Mouse (Mus musculus) heart, embryonic 11.5 days (tissue): ENCODE results near the gene Lrrc4. TPM values are rescaled to one million over a fixed set of nuclear protein-coding genes. Genes with fewer than 3 reads are reported as not detected.

ENCODE experiments used
- ATAC-seq: fragments of 200-750 bp; cut with Nextera tagmentation; replicated peaks from 2 replicates; pipeline ENCODE4 v1.8.0; 2017; ENCODE audit warnings: moderate library complexity; ENCODE audit not compliant: insufficient number of reproducible peaks, low FRiP score, low TSS enrichment
- H3K27ac ChIP-seq: fragments of 300-500 bp; sonication (generic); 2 replicates; pipeline ENCODE4 v1.5.1; 2014; ENCODE audit warnings: mild to moderate bottlenecking, low read depth, low read length
- H3K27me3 ChIP-seq: fragments of 300-500 bp; sonication (generic); 2 replicates; pipeline ENCODE4 v1.6.1; 2014; ENCODE audit warnings: mild to moderate bottlenecking, low read length, mixed read lengths; ENCODE audit not compliant: control insufficient read depth, insufficient read depth
- H3K36me3 ChIP-seq: fragments of 300-500 bp; sonication (generic); 2 replicates; pipeline ENCODE4 v1.6.1; 2014; ENCODE audit warnings: mild to moderate bottlenecking, low read length, moderate library complexity, mixed read lengths; ENCODE audit not compliant: control insufficient read depth, insufficient read depth
- H3K4me1 ChIP-seq: fragments of 300-500 bp; sonication (generic); 2 replicates; pipeline ENCODE4 v1.6.1; 2014; ENCODE audit warnings: low read length; ENCODE audit not compliant: control insufficient read depth, insufficient read depth
- H3K4me2 ChIP-seq: fragments of 300-500 bp; sonication (generic); 2 replicates; pipeline ENCODE4 v1.6.1; 2014; ENCODE audit warnings: mild to moderate bottlenecking, moderate library complexity
- H3K4me3 ChIP-seq: fragments of 300-500 bp; sonication (generic); 2 replicates; pipeline ENCODE4 v1.5.1; 2014; ENCODE audit warnings: low read depth, low read length
- H3K9ac ChIP-seq: fragments of 300-500 bp; sonication (generic); 2 replicates; pipeline ENCODE4 v1.6.1; 2014; ENCODE audit warnings: mild to moderate bottlenecking, low read depth, low read length, moderate library complexity
- H3K9me3 ChIP-seq: fragments of 300-500 bp; sonication (generic); replicated peaks from 2 replicates; pipeline ENCODE4 v1.6.1; 2016; ENCODE audit warnings: low read length; ENCODE audit not compliant: control insufficient read depth
- WGBS: fragments of 180-500 bp; shearing (Covaris S2); extraction: QIAGEN DNeasy Blood & Tissue Kit; methylation state at CpG from one replicate; pipeline ENCODE4 v1.1.7; 2014; ENCODE audit not compliant: insufficient replicate concordance; 5-methylcytosine and 5-hydroxymethylcytosine counted together
- polyA plus RNA-seq: library from polyadenylated mRNA; unstranded; fragments of >200 nt; fragmentation: Nextera tagmentation; extraction: Ambion mirVana; gene quantifications from 2 replicates; pipeline ENCODE4 v1.2.1, GENCODE M21; 2014

Lrrc4 gene
- polyA plus RNA-seq, 1 experiment from 2014 or later: 1.1 TPM

DNA sequence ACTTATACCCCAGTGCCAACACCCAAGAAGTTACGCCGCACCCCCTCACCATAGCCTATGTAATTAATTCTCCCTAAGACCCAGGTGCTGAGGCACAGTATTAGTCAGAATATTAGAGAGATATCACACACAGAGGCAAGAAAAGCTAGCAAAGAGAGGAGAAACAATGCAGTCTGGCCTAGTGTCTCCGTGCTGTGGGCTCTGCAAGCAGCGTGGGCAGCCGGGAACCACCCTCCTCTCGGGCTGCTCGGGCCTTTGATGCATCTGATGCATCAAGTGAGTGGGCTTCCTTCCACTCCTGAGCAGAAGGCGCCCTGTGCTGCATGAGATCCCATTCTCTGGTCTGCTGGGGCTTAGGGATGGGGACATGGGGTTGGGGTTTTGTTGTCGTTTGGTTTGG lies 18.5 kb downstream of the Lrrc4 start:
- Histone ChIP-seq H3K27me3 (no peaks in the 10 kb centered on the region), H3K27ac (no peak overlapping the region), H3K4me3 (no peak overlapping the region), H3K9ac (no peak overlapping the region), H3K36me3 (no peaks in the 10 kb centered on the region), H3K4me1 (peaks cover 37% of the 10 kb centered on the region), H3K4me2 (no peak overlapping the region), H3K9me3 (no peaks in the 10 kb centered on the region)
- WGBS: 78% methylated on average over 9 of the region's 9 CpGs
- no peak for ATAC-seq

DNA sequence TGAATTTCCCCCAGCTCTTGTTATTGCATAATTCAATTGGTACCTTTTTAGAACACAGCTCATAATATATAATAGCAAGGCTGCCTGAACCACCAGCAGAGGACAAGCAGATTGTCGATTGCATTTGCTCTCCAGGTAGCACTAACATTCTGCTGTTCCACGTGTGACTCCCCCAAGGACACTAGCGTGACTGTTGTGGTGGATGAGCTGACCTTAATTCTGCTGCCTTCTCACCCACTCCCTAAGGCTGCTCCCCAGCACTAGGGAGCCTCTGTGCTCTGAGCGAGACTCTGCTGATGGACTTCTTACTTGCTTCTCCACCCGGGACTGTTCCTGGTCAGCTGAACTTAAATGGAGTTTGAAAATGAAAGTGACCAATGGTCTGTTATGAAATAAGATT lies 26.8 kb downstream of the Lrrc4 start:
- Histone ChIP-seq H3K4me2 (no peak overlapping the region), H3K4me3 (no peak overlapping the region), H3K27ac (no peak overlapping the region), H3K9ac (no peak overlapping the region), H3K36me3 (no peaks in the 10 kb centered on the region), H3K4me1 (0 out of 2 replicates have a peak, but pooled peaks cover under 1% of the 10 kb centered on the region), H3K27me3 (no peaks in the 10 kb centered on the region), H3K9me3 (no peaks in the 10 kb centered on the region)
- ATAC-seq: no peak
- 92% methylated on average over 5 of the region's 5 CpGs for WGBS

DNA sequence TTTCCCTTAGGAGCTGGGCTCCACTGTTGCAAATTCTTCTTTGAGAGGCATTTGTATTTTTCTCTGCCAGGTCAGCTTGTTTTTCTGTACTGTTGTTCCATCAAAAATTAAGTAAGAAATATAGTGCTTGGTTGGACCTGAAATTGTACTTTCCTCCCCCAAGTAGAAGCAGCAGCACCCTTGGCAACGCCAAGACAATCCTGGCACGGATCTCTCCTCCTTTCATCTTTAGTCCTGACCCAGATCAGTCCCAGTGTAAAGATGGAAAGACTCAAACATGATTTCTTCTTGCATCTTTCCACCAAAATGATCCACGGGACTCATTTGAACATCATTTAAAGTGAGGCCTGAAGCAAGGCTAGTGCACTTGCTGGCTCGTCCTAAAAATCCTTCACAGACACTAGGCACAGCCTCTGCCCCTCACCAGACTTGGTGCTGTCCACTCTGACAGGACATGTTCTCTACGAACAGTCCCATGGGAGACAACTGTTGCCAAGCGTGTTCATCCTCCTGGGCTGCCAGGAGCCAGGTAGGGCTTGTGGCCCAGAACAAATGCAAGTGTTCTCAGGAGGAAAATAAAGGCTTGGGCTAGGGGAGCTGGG lies 27.8 kb downstream of the Lrrc4 start:
- 91% methylated on average over 6 of the region's 6 CpGs for WGBS
- H3K27ac ChIP-seq: no peak overlapping the region
- ATAC-seq: no peak
- H3K9ac ChIP-seq: no peak overlapping the region
- H3K4me2 ChIP-seq: no peak overlapping the region
- no peaks in the 10 kb centered on the region for H3K27me3 ChIP-seq
- H3K36me3 ChIP-seq: no peaks in the 10 kb centered on the region
- no peaks in the 10 kb centered on the region for H3K9me3 ChIP-seq
- H3K4me3 ChIP-seq: no peak overlapping the region
- no peaks in the 10 kb centered on the region for H3K4me1 ChIP-seq

DNA sequence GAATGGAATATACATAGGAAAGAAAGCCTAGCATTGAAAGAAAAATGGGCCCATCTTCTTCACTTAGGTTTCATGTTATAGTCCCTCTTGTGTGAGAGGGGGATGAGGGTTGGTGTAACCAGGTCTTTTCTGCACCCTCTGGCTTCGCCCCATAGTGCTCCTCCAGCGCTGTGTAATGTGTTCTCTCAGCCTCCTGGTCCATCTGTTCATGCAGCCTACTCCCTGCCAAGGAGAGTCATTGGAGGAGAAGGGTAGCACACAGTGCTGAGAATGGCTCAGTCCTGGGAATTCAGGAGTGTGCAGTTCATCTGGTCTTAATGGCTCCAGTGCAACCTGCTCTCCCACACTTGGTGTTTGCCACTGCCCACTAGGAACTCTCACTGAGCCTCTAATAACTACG lies 30.6 kb downstream of the Lrrc4 start:
- Histone ChIP-seq H3K9me3 (no peaks in the 10 kb centered on the region), H3K27ac (no peak overlapping the region), H3K4me3 (no peak overlapping the region), H3K9ac (no peak overlapping the region), H3K4me2 (no peak overlapping the region), H3K27me3 (no peaks in the 10 kb centered on the region), H3K36me3 (no peaks in the 10 kb centered on the region), H3K4me1 (no peaks in the 10 kb centered on the region)
- no peak for ATAC-seq
- WGBS: 81% methylated on average over 3 of the region's 3 CpGs

DNA sequence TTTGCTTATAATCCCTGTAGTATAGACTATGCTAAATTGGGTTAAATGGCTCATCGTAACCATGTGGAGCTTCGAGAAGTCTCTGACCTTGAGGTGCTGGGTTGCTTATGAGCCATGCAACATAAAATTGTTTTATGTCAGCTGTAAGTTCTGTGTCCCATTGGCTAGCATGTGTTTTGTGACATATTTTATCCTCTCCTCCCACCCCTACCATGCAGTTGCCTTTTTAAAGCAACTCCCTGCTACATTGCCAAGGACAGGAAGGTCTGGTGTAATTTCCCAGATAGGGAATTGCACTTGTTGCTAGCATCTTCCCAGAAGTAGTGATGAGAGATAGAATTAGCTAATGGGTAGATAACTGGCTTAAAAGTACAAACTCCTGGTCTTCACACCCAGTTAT lies 31.7 kb downstream of the Lrrc4 start:
- Histone ChIP-seq H3K9ac (no peak overlapping the region), H3K4me3 (no peak overlapping the region), H3K9me3 (no peaks in the 10 kb centered on the region), H3K4me1 (0 out of 2 replicates have a peak, but pooled peaks cover 5% of the 10 kb centered on the region), H3K36me3 (no peaks in the 10 kb centered on the region), H3K27ac (no peak overlapping the region), H3K4me2 (no peak overlapping the region), H3K27me3 (no peaks in the 10 kb centered on the region)
- ATAC-seq: no peak
- WGBS: 92% methylated on average over 2 of the region's 2 CpGs

DNA sequence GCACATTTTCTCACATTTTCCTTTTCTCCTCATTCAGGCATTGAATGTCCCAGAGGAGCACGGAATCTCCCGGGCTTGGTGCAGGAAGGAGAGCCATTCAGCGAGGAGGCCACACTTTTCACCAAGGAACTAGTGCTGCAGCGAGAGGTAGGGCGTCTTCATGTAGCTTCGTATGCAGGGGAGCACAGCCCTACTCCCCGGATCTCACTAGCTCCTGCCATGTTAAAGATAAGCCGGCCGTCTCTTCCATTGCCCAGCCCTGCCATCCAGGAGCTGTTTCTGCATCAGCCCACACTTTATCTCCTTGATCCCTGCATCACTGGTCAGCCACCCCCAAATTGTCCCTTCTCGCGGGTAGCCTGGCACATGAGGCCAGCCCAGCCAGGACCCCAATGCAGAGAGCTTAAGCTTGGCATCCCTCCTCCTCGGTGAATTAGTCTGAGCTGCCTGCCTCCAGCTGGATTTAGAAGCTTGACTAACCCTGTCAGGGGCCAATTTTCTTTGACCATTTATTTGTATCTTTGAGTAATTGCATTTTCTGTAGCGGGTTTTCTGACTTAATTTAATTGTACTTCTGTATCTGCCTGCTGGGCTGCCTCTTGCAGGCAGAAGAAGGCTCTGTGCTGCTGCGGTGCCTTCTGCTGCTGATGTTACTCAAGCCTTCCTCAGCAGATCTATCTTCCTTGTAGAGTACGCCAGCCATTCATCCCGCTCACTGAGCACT lies 35.6 kb downstream of the Lrrc4 start:
- WGBS: 79% methylated on average over 16 of the region's 16 CpGs
- no peak for ATAC-seq
- no peak overlapping the region for H3K27ac ChIP-seq

DNA sequence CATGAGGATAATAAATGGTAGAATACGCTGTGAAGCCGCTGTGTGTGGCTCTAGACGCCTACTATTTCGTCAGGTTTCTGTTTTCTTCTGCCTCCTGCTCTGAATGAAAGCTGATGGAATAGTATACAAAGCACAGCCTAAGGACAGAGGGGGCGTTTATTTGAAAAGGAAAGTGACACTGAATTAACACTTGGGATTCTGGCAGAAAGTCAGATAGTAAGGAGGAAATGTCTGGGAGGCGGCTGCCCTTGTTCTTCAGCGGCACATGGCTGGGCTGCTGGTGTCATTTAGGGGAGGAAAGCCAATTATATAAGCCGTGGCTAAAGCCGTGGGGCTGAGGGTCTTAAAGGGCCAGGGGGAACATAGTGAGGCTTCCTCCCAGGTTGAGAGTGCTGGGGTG lies 36.2 kb downstream of the Lrrc4 start:
- Histone ChIP-seq H3K27me3 (no peaks in the 10 kb centered on the region), H3K27ac (no peak overlapping the region), H3K4me3 (no peak overlapping the region), H3K4me1 (peaks cover 19% of the 10 kb centered on the region), H3K9ac (no peak overlapping the region), H3K36me3 (no peaks in the 10 kb centered on the region), H3K9me3 (no peaks in the 10 kb centered on the region), H3K4me2 (no peak overlapping the region)
- 44% methylated on average over 9 of the region's 9 CpGs for WGBS
- ATAC-seq: no peak

More for the DNA sequence above, 35.6 kb downstream of the Lrrc4 start:
- Histone ChIP-seq H3K4me1 (peaks cover 14% of the 10 kb centered on the region), H3K9me3 (no peaks in the 10 kb centered on the region), H3K4me2 (no peak overlapping the region), H3K9ac (no peak overlapping the region), H3K36me3 (no peaks in the 10 kb centered on the region), H3K4me3 (no peak overlapping the region), H3K27me3 (no peaks in the 10 kb centered on the region)

DNA sequence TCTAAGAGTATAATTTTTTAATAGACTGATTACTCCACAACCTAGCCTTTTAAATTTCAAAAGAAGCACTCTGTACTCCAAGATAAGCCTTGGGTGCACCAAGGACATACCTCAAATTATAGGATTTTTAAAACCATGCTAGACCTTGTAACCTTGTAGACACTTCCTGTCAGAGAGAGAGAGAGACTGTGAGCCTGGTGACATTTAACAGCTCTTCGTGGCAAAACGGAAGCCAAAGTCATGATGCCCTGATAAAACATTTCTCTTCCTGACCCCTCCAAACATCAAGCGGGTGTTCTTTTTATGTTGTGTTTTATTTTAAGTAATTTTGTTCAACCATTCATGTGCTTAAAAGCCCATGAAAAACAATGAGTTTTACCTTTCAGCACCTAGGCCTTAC lies 39.7 kb downstream of the Lrrc4 start:
- Histone ChIP-seq H3K9ac (no peak overlapping the region), H3K4me1 (peaks cover 41% of the 10 kb centered on the region), H3K9me3 (no peaks in the 10 kb centered on the region), H3K4me3 (no peak overlapping the region), H3K27me3 (no peaks in the 10 kb centered on the region), H3K27ac (0 out of 2 replicates have a peak overlapping the region, but pooled peaks have one; percentile 85), H3K4me2 (no peak overlapping the region), H3K36me3 (no peaks in the 10 kb centered on the region)
- 60% methylated on average over 3 of the region's 3 CpGs for WGBS
- ATAC-seq: no peak

DNA sequence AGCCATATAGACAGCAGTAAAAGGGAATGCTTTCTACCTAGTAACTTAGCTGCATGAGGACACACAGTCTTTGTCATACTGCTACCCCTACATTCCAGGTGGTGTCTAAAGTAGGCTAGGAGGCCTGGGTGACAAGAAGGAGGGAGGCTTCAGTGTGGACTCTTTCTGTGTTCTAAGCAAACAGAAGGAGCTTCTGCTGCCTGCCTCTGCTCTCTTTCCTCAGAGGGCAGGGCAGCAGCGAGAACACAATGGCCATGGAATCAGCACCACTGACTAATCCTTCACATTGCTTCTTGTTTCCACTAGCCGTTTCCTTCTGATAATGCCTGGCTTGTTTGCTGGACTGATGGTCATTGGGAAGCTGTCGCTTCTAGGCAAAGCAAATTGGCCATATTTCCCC lies 40.4 kb downstream of the Lrrc4 start:
- Histone ChIP-seq H3K4me3 (no peak overlapping the region), H3K27me3 (no peaks in the 10 kb centered on the region), H3K9me3 (no peaks in the 10 kb centered on the region), H3K4me1 (peaks cover 48% of the 10 kb centered on the region), H3K4me2 (no peak overlapping the region), H3K27ac (peak overlapping the region; percentile 85), H3K36me3 (no peaks in the 10 kb centered on the region), H3K9ac (no peak overlapping the region)
- ATAC-seq: no peak
- 44% methylated on average over 3 of the region's 3 CpGs for WGBS
